In the genomic region with DNA sequence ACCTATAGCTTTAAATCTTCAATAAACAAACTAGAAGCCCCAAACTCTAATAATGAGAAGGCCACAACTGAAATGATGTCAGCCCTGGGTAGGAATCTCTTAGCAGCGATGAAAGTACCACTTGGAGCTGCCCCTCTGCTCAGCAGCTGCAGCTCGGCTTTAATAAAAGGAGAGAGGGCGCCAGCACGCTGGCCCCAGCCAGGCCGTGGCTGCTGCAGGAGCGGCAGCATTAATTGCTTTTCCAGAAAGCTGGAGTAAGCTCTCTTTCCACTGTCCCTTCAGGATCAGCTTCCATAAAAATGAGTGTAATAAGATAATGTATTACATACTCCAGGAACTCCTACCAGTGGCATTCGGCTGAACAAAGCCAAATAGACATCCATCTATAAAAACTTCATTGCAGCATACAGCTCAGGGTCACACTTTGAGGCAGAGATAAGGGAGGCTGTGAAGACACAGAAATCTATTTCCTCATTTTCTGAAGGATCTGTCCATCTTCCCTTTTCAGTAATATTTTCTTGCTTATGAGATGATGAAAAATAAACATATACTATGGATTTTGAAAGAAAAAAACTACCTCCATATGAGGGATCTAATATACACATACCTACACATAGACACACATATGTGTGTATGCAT, we compare ENCODE assay signal across 16 mouse cellular contexts.
DNase-seq lines count a peak whose midpoint lies in the region; ATAC-seq lines count a peak whose summit lies in the region.
"Had no signal": no experiment of that assay in that cellular context is flagged by ENCODE, and none has a peak within 500 bp of the region (broad histone marks: within the 10 kb centered on the region; RNA-seq: fewer than 3 reads in every experiment).

No protein-coding gene starts in this region.

- ATAC-seq in limb, embryonic 12.5 days (ENCODE audit: insufficient number of reproducible peaks, insufficient read depth, low FRiP score, low TSS enrichment, low read depth), result peak; percentile 39; the same call in 1 of the 2 replicates
- no peak for ATAC-seq in erythroblast, adult 5-6 weeks (replicated peaks; ENCODE audit: low FRiP score, poor library complexity, severe bottlenecking)
- ATAC-seq: forebrain, embryonic 16.5 days; hindbrain, embryonic 16.5 days had no signal

- peak overlapping the region; percentile 1; the same call in 1 of the 2 replicates for H3K4me2 ChIP-seq in limb, embryonic 12.5 days

- intact Hi-C loops in gastrocnemius, postnatal 14 days (cut with DNase I; ENCODE audit: low total_unique reads), result no loop called here

- peak overlapping the region; percentile 73 for H3K27ac ChIP-seq in limb, embryonic 12.5 days

- H3K36me3 ChIP-seq in limb, embryonic 12.5 days, result no peaks in the 10 kb centered on the region

- no peak overlapping the region for H3K4me3 ChIP-seq in limb, embryonic 12.5 days (replicated peaks)

- H3K9me3 ChIP-seq in limb, embryonic 12.5 days, result no peaks in the 10 kb centered on the region

- WGBS in limb, embryonic 12.5 days, result 4% methylated on average over 7 of the region's 7 CpGs

- H3K4me1 ChIP-seq in limb, embryonic 12.5 days (replicated peaks), result peaks cover 37% of the 10 kb centered on the region

- no peaks in the 10 kb centered on the region for H3K27me3 ChIP-seq in limb, embryonic 12.5 days

- no peak overlapping the region for H3K9ac ChIP-seq in limb, embryonic 12.5 days (replicated peaks)

- peak; percentile 57 for DNase-seq in gastrocnemius, postnatal 14 days
- no peak for DNase-seq in gastrocnemius, adult 8-10 months (ENCODE audit: low spot score in 2 of 2)
- DNase-seq in MEL-GATA-1-ER (ENCODE audit: extremely low read depth, low read depth), result peak; percentile 26
- peak; percentile 71 for DNase-seq in embryo, embryonic 11 days
- no peak for DNase-seq in heart, adult 8-10 months (ENCODE audit: low spot score)
- no peak for DNase-seq in layer of hippocampus, postnatal 14 days (ENCODE audit: low spot score in 2 of 2)
- DNase-seq: cerebellum, postnatal 14 days; kidney, adult 2 months; kidney, postnatal 25 days; left cerebral cortex, postnatal 4 days; lung, adult 18-20 months; spleen, adult 18-20 months had no signal

Comparison
In these comparisons a context has a peak if more than half of its experiments do, and no peak if none do; other contexts are left out.
1. DNase-seq: peak in gastrocnemius, postnatal 14 days (single experiment), MEL-GATA-1-ER (single experiment) and embryo, embryonic 11 days (single experiment); none in gastrocnemius, adult 8-10 months (0 of 2), heart, adult 8-10 months (single experiment) and layer of hippocampus, postnatal 14 days (0 of 2).